Mouse (Mus musculus) spleen, adult 2 months (tissue): Measurements from ENCODE around the gene Esyt3.

Source experiments
- CTCF ChIP-seq: fragments of 200-500 bp; IDR thresholded peaks from 2 replicates; pipeline ENCODE4 v1.5.1; 2011; ENCODE audit warnings: mild to moderate bottlenecking, inconsistent platforms; ENCODE audit not compliant: insufficient read depth, insufficient read length, insufficient replicate concordance; ENCODE audit errors: extremely low read depth
- POLR2A ChIP-seq: fragments of 200-500 bp; IDR thresholded peaks from 2 replicates; pipeline ENCODE4 v1.6.1; 2011; ENCODE audit warnings: low read depth, low read length, inconsistent platforms

- TF ChIP-seq POLR2A, result no peak
- TF ChIP-seq CTCF, result no peak
Measured at GRCm38 (mm10) chr9:99401288-99401974, 43.1 kb upstream of the Esyt3 start.
